ENCODE assay signal across 28 mouse cellular contexts in the genomic region with DNA sequence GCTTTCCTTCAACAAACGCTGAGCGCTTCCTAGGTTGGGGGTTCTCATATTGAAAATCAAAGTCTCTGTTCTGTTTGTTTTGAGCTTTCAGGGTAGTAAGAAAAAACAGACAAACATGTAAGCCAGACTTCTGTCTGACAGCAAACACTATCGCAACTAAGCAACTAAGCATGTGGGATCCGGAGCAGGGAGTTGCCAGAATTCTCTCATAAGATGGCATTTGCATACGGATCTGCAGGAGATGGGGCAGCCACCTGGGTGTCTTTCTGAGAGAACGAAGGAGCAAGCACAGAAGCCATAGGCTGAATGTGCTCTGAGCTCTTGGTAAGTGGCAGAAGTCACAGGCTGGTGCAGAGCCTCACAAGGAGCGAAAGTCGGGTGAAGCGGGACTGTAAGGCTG. TPM values are rescaled to one million over a fixed set of nuclear protein-coding genes. Genes with fewer than 3 reads are reported as not detected.
DNase-seq lines count a peak whose midpoint lies in the region; ATAC-seq and TF ChIP-seq lines count a peak whose summit lies in the region.
"Had no signal": no experiment of that assay in that cellular context is flagged by ENCODE, and none has a peak within 500 bp of the region (broad histone marks: within the 10 kb centered on the region; RNA-seq: fewer than 3 reads in every experiment).

No protein-coding gene starts in this region.

- ATAC-seq in forebrain, embryonic 14.5 days, result peak; percentile 8; the same call in 1 of the 2 replicates
- ATAC-seq in forebrain, postnatal 0 days, result no peak; the same call in 1 of the 2 replicates
- no peak for ATAC-seq in hindbrain, embryonic 11.5 days (ENCODE audit: low FRiP score)
- ATAC-seq: CD4-positive, CD25-positive, alpha-beta regulatory T cell, adult 4 months; intestine, embryonic 15.5 days had no signal

- no peak overlapping the region for H3K27ac ChIP-seq in forebrain, embryonic 14.5 days (ENCODE audit: low read depth, low read length)
- H3K27ac ChIP-seq in forebrain, postnatal 0 days (ENCODE audit: low read depth, low read length), result no peak overlapping the region
- peak overlapping the region; percentile 4; the same call in 1 of the 2 replicates for H3K27ac ChIP-seq in hindbrain, embryonic 10.5 days
- H3K27ac ChIP-seq in hindbrain, embryonic 11.5 days (ENCODE audit: low read depth, low read length), result no peak overlapping the region
- H3K27ac ChIP-seq: embryonic facial prominence, embryonic 12.5 days; embryonic facial prominence, embryonic 15.5 days; forebrain, embryonic 12.5 days; heart, embryonic 10.5 days; heart, embryonic 13.5 days; hindbrain, embryonic 13.5 days; intestine, embryonic 15.5 days had no signal

- DNase-seq in forebrain, embryonic 14.5 days (ENCODE audit: low spot score), result peak; percentile 68
- no peak for DNase-seq in forebrain, postnatal 0 days
- DNase-seq in hindbrain, embryonic 10.5 days (ENCODE audit: low spot score), result no peak
- no peak for DNase-seq in hindbrain, embryonic 11.5 days (ENCODE audit: low spot score)
- DNase-seq in R1 (ENCODE audit: low read depth, low spot score), result peak; percentile 38
- peak; percentile 41 for DNase-seq in ZHBTc4 (ENCODE audit: low read depth, low spot score)
- DNase-seq in thymus, postnatal 10 days (ENCODE audit: low spot score in 2 of 2), result no peak
- no peak for DNase-seq in adrenal gland, adult 8-10 months
- DNase-seq: adrenal gland, postnatal 14 days; cerebellum, adult 18-20 months; cerebellum, adult 9-11 months; gastrocnemius, adult 2 months; gastrocnemius, postnatal 25 days; heart, adult 18-20 months; heart, postnatal 14 days; heart, postnatal 4 days; kidney, adult 11 months; kidney, adult 8-10 months had no signal

- no peak overlapping the region for H3K4me2 ChIP-seq in forebrain, embryonic 14.5 days (ENCODE audit: low read length)
- no peak overlapping the region for H3K4me2 ChIP-seq in forebrain, postnatal 0 days (ENCODE audit: low read depth)
- H3K4me2 ChIP-seq in hindbrain, embryonic 11.5 days (replicated peaks; ENCODE audit: low read depth, low read length), result no peak overlapping the region
- H3K4me2 ChIP-seq: embryonic facial prominence, embryonic 12.5 days; embryonic facial prominence, embryonic 15.5 days; forebrain, embryonic 12.5 days; heart, embryonic 13.5 days; hindbrain, embryonic 13.5 days; intestine, embryonic 15.5 days had no signal

- no peak for TF ChIP-seq CTCF in forebrain, postnatal 0 days (IDR thresholded peaks at IDR 0.05; ENCODE audit: low read depth)

- H3K9ac ChIP-seq in forebrain, embryonic 14.5 days (ENCODE audit: low read length), result no peak overlapping the region
- no peak overlapping the region for H3K9ac ChIP-seq in forebrain, postnatal 0 days
- no peak overlapping the region for H3K9ac ChIP-seq in hindbrain, embryonic 11.5 days (ENCODE audit: low read depth, low read length)
- H3K9ac ChIP-seq: embryonic facial prominence, embryonic 12.5 days; embryonic facial prominence, embryonic 15.5 days; forebrain, embryonic 12.5 days; heart, embryonic 13.5 days; hindbrain, embryonic 13.5 days; intestine, embryonic 15.5 days had no signal

- H3K9me3 ChIP-seq in forebrain, embryonic 14.5 days (replicated peaks; ENCODE audit: control insufficient read depth, low read length), result no peaks in the 10 kb centered on the region
- H3K9me3 ChIP-seq in forebrain, postnatal 0 days (ENCODE audit: low read length), result no peaks in the 10 kb centered on the region
- no peaks in the 10 kb centered on the region for H3K9me3 ChIP-seq in hindbrain, embryonic 10.5 days
- no peaks in the 10 kb centered on the region for H3K9me3 ChIP-seq in hindbrain, embryonic 11.5 days (ENCODE audit: control insufficient read depth, low read length)
- H3K9me3 ChIP-seq: embryonic facial prominence, embryonic 12.5 days; embryonic facial prominence, embryonic 15.5 days; forebrain, embryonic 12.5 days; heart, embryonic 10.5 days; heart, embryonic 13.5 days; hindbrain, embryonic 13.5 days; intestine, embryonic 15.5 days had no signal

- H3K4me3 ChIP-seq in forebrain, embryonic 14.5 days (ENCODE audit: low read depth, low read length), result no peak overlapping the region
- H3K4me3 ChIP-seq in forebrain, postnatal 0 days (ENCODE audit: low read depth, low read length), result no peak overlapping the region
- no peak overlapping the region for H3K4me3 ChIP-seq in hindbrain, embryonic 10.5 days
- H3K4me3 ChIP-seq in hindbrain, embryonic 11.5 days (ENCODE audit: low read depth, low read length), result no peak overlapping the region
- H3K4me3 ChIP-seq: embryonic facial prominence, embryonic 12.5 days; embryonic facial prominence, embryonic 15.5 days; forebrain, embryonic 12.5 days; gastrocnemius, adult 2 months; heart, embryonic 10.5 days; heart, embryonic 13.5 days; hindbrain, embryonic 13.5 days; intestine, embryonic 15.5 days had no signal

- 0 out of 2 replicates have a peak, but pooled peaks cover 12% of the 10 kb centered on the region for H3K27me3 ChIP-seq in forebrain, embryonic 14.5 days (replicated peaks; ENCODE audit: control insufficient read depth, insufficient read depth, low read length)
- peaks cover 9% of the 10 kb centered on the region; the same call in 1 of the 2 replicates for H3K27me3 ChIP-seq in forebrain, postnatal 0 days (ENCODE audit: insufficient read depth, low read length)
- no peaks in the 10 kb centered on the region; the same call in 1 of the 2 replicates for H3K27me3 ChIP-seq in hindbrain, embryonic 10.5 days (ENCODE audit: insufficient read depth, poor library complexity, severe bottlenecking)
- no peaks in the 10 kb centered on the region for H3K27me3 ChIP-seq in hindbrain, embryonic 11.5 days (ENCODE audit: control insufficient read depth, insufficient read depth, low read length)
- H3K27me3 ChIP-seq: embryonic facial prominence, embryonic 12.5 days; embryonic facial prominence, embryonic 15.5 days; hindbrain, embryonic 13.5 days; intestine, embryonic 15.5 days had no signal

- WGBS in forebrain, embryonic 14.5 days, result 73% methylated on average over 9 of the region's 9 CpGs
- 57% methylated on average over 9 of the region's 9 CpGs for WGBS in forebrain, postnatal 0 days
- 77% methylated on average over 9 of the region's 9 CpGs for WGBS in hindbrain, embryonic 10.5 days
- WGBS in hindbrain, embryonic 11.5 days, result 69% methylated on average over 9 of the region's 9 CpGs

- no peaks in the 10 kb centered on the region for H3K36me3 ChIP-seq in forebrain, embryonic 14.5 days (ENCODE audit: control insufficient read depth, insufficient read depth, low read length)
- no peaks in the 10 kb centered on the region for H3K36me3 ChIP-seq in forebrain, postnatal 0 days (ENCODE audit: insufficient read depth)
- H3K36me3 ChIP-seq in hindbrain, embryonic 10.5 days, result no peaks in the 10 kb centered on the region
- no peaks in the 10 kb centered on the region for H3K36me3 ChIP-seq in hindbrain, embryonic 11.5 days (ENCODE audit: control insufficient read depth, insufficient read depth, low read length)
- H3K36me3 ChIP-seq: embryonic facial prominence, embryonic 12.5 days; embryonic facial prominence, embryonic 15.5 days; forebrain, embryonic 12.5 days; heart, embryonic 10.5 days; heart, embryonic 13.5 days; hindbrain, embryonic 13.5 days; intestine, embryonic 15.5 days had no signal

- H3K4me1 ChIP-seq in forebrain, embryonic 14.5 days (ENCODE audit: control insufficient read depth, insufficient read depth, low read length), result peaks cover 15% of the 10 kb centered on the region
- H3K4me1 ChIP-seq in forebrain, postnatal 0 days (ENCODE audit: insufficient read depth), result peaks cover 19% of the 10 kb centered on the region; the same call in 1 of the 2 replicates
- H3K4me1 ChIP-seq in hindbrain, embryonic 10.5 days (replicated peaks), result peaks cover 40% of the 10 kb centered on the region
- H3K4me1 ChIP-seq in hindbrain, embryonic 11.5 days (replicated peaks; ENCODE audit: control insufficient read depth, insufficient read depth, low read length), result no peaks in the 10 kb centered on the region
- H3K4me1 ChIP-seq: embryonic facial prominence, embryonic 12.5 days had no signal

RNA-seq across cellular contexts. Expression of a gene that starts 22.3 kb away (rescaled TPM):
- polyA plus RNA-seq in forebrain, embryonic 14.5 days (2014; fragmentation: Nextera tagmentation; extraction: Ambion mirVana), result 2.3 and 3.8 TPM in 2 replicates
- total RNA-seq in forebrain, postnatal 0 days (2014; rRNA removed), result 13.8 and 15.2 TPM in 2 replicates
- 7.6 and 11.6 TPM in 2 replicates for polyA plus RNA-seq in forebrain, postnatal 0 days (2015; fragmentation: Nextera tagmentation; extraction: Ambion mirVana)
- 1.0 and 1.2 TPM in 2 replicates for polyA plus RNA-seq in hindbrain, embryonic 10.5 days (2016; fragmentation: Nextera tagmentation; extraction: Ambion mirVana)
- polyA plus RNA-seq in hindbrain, embryonic 11.5 days (2014; fragmentation: Nextera tagmentation; extraction: Ambion mirVana), result 2.0 and 3.3 TPM in 2 replicates
- total RNA-seq in adrenal gland, adult 8-10 months (2022), result 10 to 100 TPM in 1 of 4 experiments, 1 to 10 TPM in 3; 3.3 to 11.1 (median 6.5) TPM
- total RNA-seq: common myeloid progenitor, adult 5-6 weeks; MEL had no signal
- polyA plus RNA-seq: CD4-positive, CD25-positive, alpha-beta regulatory T cell, adult 4 months had no signal

Comparison
In these comparisons a context has a peak if more than half of its experiments do, and no peak if none do; other contexts are left out.
1. DNase-seq: peak in forebrain, embryonic 14.5 days (single experiment), R1 (single experiment) and ZHBTc4 (single experiment); none in forebrain, postnatal 0 days (single experiment), hindbrain, embryonic 10.5 days (single experiment), hindbrain, embryonic 11.5 days (single experiment), thymus, postnatal 10 days (0 of 2) and adrenal gland, adult 8-10 months (single experiment).